In the genomic region with DNA sequence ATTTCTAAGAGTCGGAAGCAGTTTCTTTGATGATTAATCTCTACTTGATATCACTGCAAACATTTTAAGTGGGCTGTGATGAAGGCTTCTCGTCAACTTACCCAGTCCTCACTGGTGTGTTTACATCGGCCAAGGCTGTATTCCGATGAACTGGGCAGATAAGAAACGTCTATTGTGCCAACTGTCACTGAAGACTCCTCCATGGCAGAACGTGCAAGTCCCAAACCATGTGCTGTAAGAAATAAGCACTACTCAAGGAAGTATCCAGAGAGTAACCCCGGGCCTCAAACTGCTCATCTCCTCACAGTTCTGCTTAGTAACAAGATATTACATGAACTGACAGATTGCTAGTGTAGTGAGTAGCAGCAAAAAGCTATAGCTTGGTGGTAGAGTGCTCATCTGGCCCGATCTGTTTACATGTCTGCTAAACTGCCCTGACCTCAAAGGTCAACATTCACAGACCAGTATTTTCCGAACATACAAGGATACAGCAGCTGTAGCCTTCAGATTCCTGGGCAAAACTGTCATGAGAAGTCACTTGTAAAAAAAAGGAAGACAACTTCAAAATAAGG, we compare ENCODE assay signal across 12 mouse cellular contexts. TPM values are rescaled to one million over a fixed set of nuclear protein-coding genes. Genes with fewer than 3 reads are reported as not detected.
DNase-seq lines count a peak whose midpoint lies in the region; ATAC-seq and TF ChIP-seq lines count a peak whose summit lies in the region.
"Had no signal": no experiment of that assay in that cellular context is flagged by ENCODE, and none has a peak within 500 bp of the region (broad histone marks: within the 10 kb centered on the region; RNA-seq: fewer than 3 reads in every experiment).

No protein-coding gene starts in this region.

- no peak overlapping the region for H3K27ac ChIP-seq in kidney, embryonic 16.5 days (ENCODE audit: low read length)
- H3K27ac ChIP-seq in MEL (ENCODE audit: control insufficient read depth, low read depth, low read length), result no peak overlapping the region
- H3K27ac ChIP-seq in liver, embryonic 15.5 days (replicated peaks), result peak overlapping the region; percentile 56; the same call in 1 of the 2 replicates
- no peak overlapping the region for H3K27ac ChIP-seq in forebrain, embryonic 11.5 days (ENCODE audit: low read depth, low read length)

- ATAC-seq in kidney, embryonic 16.5 days (ENCODE audit: low FRiP score, low TSS enrichment), result no peak
- ATAC-seq in liver, embryonic 15.5 days (ENCODE audit: insufficient read depth), result no peak
- ATAC-seq in forebrain, embryonic 11.5 days (replicated peaks; ENCODE audit: low FRiP score), result no peak

- H3K4me2 ChIP-seq in kidney, embryonic 16.5 days (replicated peaks; ENCODE audit: low read depth, low read length), result peak overlapping the region; percentile 98; the same call in 1 of the 2 replicates
- H3K4me2 ChIP-seq in liver, embryonic 15.5 days, result peak overlapping the region; percentile 20
- H3K4me2 ChIP-seq in forebrain, embryonic 11.5 days (ENCODE audit: low read depth, low read length, severe bottlenecking), result no peak overlapping the region

- WGBS in kidney, embryonic 16.5 days, result 60% methylated on average over 9 of the region's 9 CpGs
- WGBS in liver, embryonic 15.5 days (ENCODE audit: insufficient replicate concordance), result 30% methylated on average over 9 of the region's 9 CpGs
- WGBS in forebrain, embryonic 11.5 days, result 87% methylated on average over 9 of the region's 9 CpGs

- no peaks in the 10 kb centered on the region for H3K27me3 ChIP-seq in kidney, embryonic 16.5 days (ENCODE audit: insufficient read depth, low read length)
- H3K27me3 ChIP-seq in MEL (ENCODE audit: control insufficient read depth in 1 of 2, insufficient read depth in 2 of 2, low read length in 2 of 2), result peaks cover 0 to 4% of the 10 kb centered on the region in 2 experiments; a peak in 2 of 4 replicates
- H3K27me3 ChIP-seq in liver, embryonic 15.5 days, result no peaks in the 10 kb centered on the region
- no peaks in the 10 kb centered on the region for H3K27me3 ChIP-seq in forebrain, embryonic 11.5 days (ENCODE audit: control insufficient read depth, insufficient read depth, low read length)

- no peak for TF ChIP-seq CTCF in MEL (IDR thresholded peaks at IDR 0.05 in 2 of 3, conservative IDR thresholded peaks at IDR 0.05 in 1 of 3; ENCODE audit: control insufficient read depth in 1 of 3, insufficient read depth in 1 of 3, low read depth in 2 of 3, low read length in 3 of 3, poor library complexity in 1 of 3, severe bottlenecking in 1 of 3)

- H3K36me3 ChIP-seq in kidney, embryonic 16.5 days (ENCODE audit: insufficient read depth, low read length), result peaks cover 7% of the 10 kb centered on the region; the same call in 1 of the 2 replicates
- peaks cover 2 to 11% of the 10 kb centered on the region in 2 experiments; a peak in 3 of 4 replicates for H3K36me3 ChIP-seq in MEL (ENCODE audit: control insufficient read depth in 1 of 2, insufficient read depth in 2 of 2, low read length in 2 of 2)
- H3K36me3 ChIP-seq in liver, embryonic 15.5 days (replicated peaks), result peaks cover 24% of the 10 kb centered on the region
- H3K36me3 ChIP-seq in forebrain, embryonic 11.5 days (ENCODE audit: control insufficient read depth, insufficient read depth, low read length), result no peaks in the 10 kb centered on the region; the same call in 1 of the 2 replicates

- peaks cover 14% of the 10 kb centered on the region for H3K79me2 ChIP-seq in MEL (ENCODE audit: control insufficient read depth, insufficient read depth, low read length, poor library complexity)

- TF ChIP-seq RAD21 in MEL (IDR thresholded peaks at IDR 0.05; ENCODE audit: low read depth, low read length), result no peak

- no peak overlapping the region for H3K9ac ChIP-seq in kidney, embryonic 16.5 days (replicated peaks; ENCODE audit: low read length)
- H3K9ac ChIP-seq in MEL (ENCODE audit: control insufficient read depth, low read depth, low read length, poor library complexity, severe bottlenecking), result no peak overlapping the region
- H3K9ac ChIP-seq in liver, embryonic 15.5 days, result no peak overlapping the region
- H3K9ac ChIP-seq in forebrain, embryonic 11.5 days (ENCODE audit: low read length), result no peak overlapping the region

- TF ChIP-seq EP300 in MEL (IDR thresholded peaks at IDR 0.05; ENCODE audit: low read depth in 1 of 2, low read length in 2 of 2), result no peak

- no peak overlapping the region for H3K4me3 ChIP-seq in kidney, embryonic 16.5 days (ENCODE audit: low read length)
- H3K4me3 ChIP-seq in MEL (ENCODE audit: control insufficient read depth in 1 of 2, insufficient read depth in 1 of 2, low read depth in 2 of 2, low read length in 2 of 2), result no peak overlapping the region
- H3K4me3 ChIP-seq in liver, embryonic 15.5 days (replicated peaks), result peak overlapping the region; percentile 4; the same call in 1 of the 2 replicates
- no peak overlapping the region for H3K4me3 ChIP-seq in forebrain, embryonic 11.5 days (ENCODE audit: low read depth, low read length)

- TF ChIP-seq POLR2A in MEL (IDR thresholded peaks at IDR 0.05; ENCODE audit: control insufficient read depth in 1 of 2, insufficient read depth in 1 of 2, low read depth in 1 of 2, low read length in 2 of 2, poor library complexity in 1 of 2), result no peak

- peaks cover 24% of the 10 kb centered on the region for H3K4me1 ChIP-seq in kidney, embryonic 16.5 days (ENCODE audit: insufficient read depth, low read length)
- peaks cover 2 to 7% of the 10 kb centered on the region in 2 experiments; a peak in 3 of 4 replicates for H3K4me1 ChIP-seq in MEL (ENCODE audit: control insufficient read depth in 1 of 2, insufficient read depth in 2 of 2, low read length in 2 of 2)
- H3K4me1 ChIP-seq in liver, embryonic 15.5 days (replicated peaks), result peaks cover 36% of the 10 kb centered on the region
- peaks cover 6% of the 10 kb centered on the region for H3K4me1 ChIP-seq in forebrain, embryonic 11.5 days (replicated peaks; ENCODE audit: control insufficient read depth, insufficient read depth, low read length)

- H3K9me3 ChIP-seq in kidney, embryonic 16.5 days (ENCODE audit: low read length), result no peaks in the 10 kb centered on the region
- no peaks in the 10 kb centered on the region for H3K9me3 ChIP-seq in MEL (replicated peaks; ENCODE audit: insufficient read depth, low read length)
- no peaks in the 10 kb centered on the region for H3K9me3 ChIP-seq in liver, embryonic 15.5 days (replicated peaks)
- H3K9me3 ChIP-seq in forebrain, embryonic 11.5 days (ENCODE audit: control insufficient read depth, low read length), result no peaks in the 10 kb centered on the region

- peak; percentile 13 for DNase-seq in embryo, embryonic 10 days (ENCODE audit: low spot score)
- no peak for DNase-seq in embryo, embryonic 10.5 days (ENCODE audit: low spot score)
- no peak for DNase-seq in kidney, adult 11 months
- peak; percentile 21 for DNase-seq in MEL (ENCODE audit: low read depth, low spot score)
- no peak for DNase-seq in forebrain, embryonic 11.5 days (ENCODE audit: low spot score)
- DNase-seq in right cerebral cortex, postnatal 25 days, result no peak
- DNase-seq: cerebellum, adult 2 months; heart, postnatal 10 days; kidney, postnatal 10 days; lung, adult 18-20 months had no signal

TF ChIP-seq in MEL, 35 proteins besides CTCF, POLR2A, EP300 and RAD21:
- TF ChIP-seq TCF12 (IDR thresholded peaks at IDR 0.05; ENCODE audit: low read depth, low read length) (no peak), GABPA (IDR thresholded peaks at IDR 0.05; ENCODE audit: low read depth, low read length) (no peak)
TF ChIP-seq in MEL: peak in this region for 0.

RNA-seq across cellular contexts. Expression of a gene that starts 29.6 kb away (rescaled TPM):
- polyA plus RNA-seq in kidney, embryonic 16.5 days (2015; fragmentation: Nextera tagmentation; extraction: Ambion mirVana), result 20.1 and 20.6 TPM in 2 replicates
- 31.4 and 37.1 TPM in 2 replicates for total RNA-seq in MEL (2012; rRNA removed)
- 100 to 1,000 TPM in 1 of 2 experiments, 10 to 100 TPM in 1; 26.2 to 327 TPM for polyA plus RNA-seq in MEL (2012; ENCODE audit: insufficient read depth in 1 of 2, insufficient read length in 2 of 2, low read depth in 1 of 2, low replicate concordance in 2 of 2, missing spikeins in 1 of 2)
- polyA plus RNA-seq in liver, embryonic 15.5 days (2015; fragmentation: Nextera tagmentation; extraction: Ambion mirVana), result 28.3 and 33.6 TPM in 2 replicates
- polyA plus RNA-seq in forebrain, embryonic 11.5 days (2014; fragmentation: Nextera tagmentation; extraction: Ambion mirVana), result 19.8 and 20.2 TPM in 2 replicates

Comparison
In these comparisons a context has a peak if more than half of its experiments do, and no peak if none do; other contexts are left out.
1. DNase-seq: peak in embryo, embryonic 10 days (single experiment) and MEL (single experiment); none in embryo, embryonic 10.5 days (single experiment), kidney, adult 11 months (single experiment), forebrain, embryonic 11.5 days (single experiment) and right cerebral cortex, postnatal 25 days (single experiment).